Mouse (Mus musculus): ENCODE results near the gene Actbl2. TPM values are rescaled to one million over a fixed set of nuclear protein-coding genes. Genes with fewer than 3 reads are reported as not detected.

Gene Actbl2
- polyA plus RNA-seq (2016; fragmentation: Nextera tagmentation; extraction: Ambion mirVana) = not detected in 2 replicates

DNA sequence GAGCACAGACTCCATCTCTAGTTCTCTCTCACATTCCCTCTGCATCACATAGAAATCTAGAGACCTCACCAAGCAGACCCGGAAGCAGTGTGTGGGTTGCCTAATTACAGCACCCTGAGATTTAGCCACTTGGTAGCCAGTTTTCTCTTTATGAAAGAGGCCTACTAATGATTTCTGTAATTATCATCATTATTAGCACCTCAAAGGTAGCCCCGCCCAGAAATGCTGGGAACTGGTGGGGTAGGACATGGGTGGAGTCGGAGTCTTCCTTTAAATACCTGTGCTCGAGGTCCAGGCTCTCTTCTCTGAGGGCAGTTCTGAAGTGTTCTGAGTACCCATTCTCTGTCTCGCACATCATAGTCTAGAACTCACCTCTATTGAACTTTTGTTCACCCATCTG, at the start of gene Actbl2:
Gene Actbl2 (plus strand): TSS at position 301 of the 400 bp plus-strand sequence.
- Histone ChIP-seq H3K4me3 (no peak within 1 kb of the TSS), H3K36me3 (replicated peaks) (no peaks in the 10 kb centered on the region), H3K27ac (no peak within 1 kb of the TSS), H3K9me3 (no peaks in the 10 kb centered on the region), H3K27me3 (ENCODE audit: poor library complexity, severe bottlenecking) (no peaks in the 10 kb centered on the region), H3K4me1 (peaks cover 10% of the 10 kb centered on the region)
- WGBS = 93% methylated on average over 5 of the region's 5 CpGs
- DNase-seq (ENCODE audit: extremely low spot score, low spot score) = no peak

DNA sequence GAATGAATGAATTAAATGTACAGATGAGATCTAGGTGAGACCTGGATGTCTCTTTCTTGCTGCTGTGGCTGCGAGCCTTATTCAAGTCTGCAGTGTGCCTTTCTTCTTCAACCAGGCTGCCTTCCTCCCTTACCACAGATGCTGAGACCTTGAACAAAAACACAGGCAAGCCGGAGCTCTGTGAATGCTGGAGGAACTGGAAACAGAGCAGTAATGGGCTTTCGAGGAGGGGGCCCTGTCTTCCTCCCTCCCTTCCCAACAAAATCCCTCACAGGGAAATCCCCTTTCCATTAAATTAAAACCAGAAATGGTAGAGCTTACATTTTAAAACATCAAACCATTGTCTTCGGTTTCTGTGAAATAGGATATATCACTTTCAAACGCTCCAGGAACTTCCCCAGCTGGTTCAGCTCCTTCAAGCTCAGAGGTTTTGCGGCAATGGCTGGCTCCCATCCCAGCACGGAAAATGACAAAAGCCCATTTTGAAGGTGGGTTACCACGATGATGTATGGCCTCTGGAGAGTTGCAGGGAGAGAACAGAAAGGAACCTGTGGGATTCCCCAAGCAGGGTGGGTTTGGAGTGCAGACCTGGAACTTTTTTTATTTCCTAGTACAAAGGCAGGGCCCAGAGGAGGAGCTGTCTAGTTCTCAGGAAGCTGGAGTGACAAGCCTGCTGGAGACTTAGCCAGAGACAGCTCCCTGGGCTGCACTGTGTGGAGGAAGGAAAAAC, 44.0 kb upstream of the Actbl2 start:
- 59% methylated on average over 8 of the region's 8 CpGs for WGBS
- Histone ChIP-seq H3K4me3 (no peak overlapping the region), H3K9me3 (no peaks in the 10 kb centered on the region), H3K27me3 (ENCODE audit: poor library complexity, severe bottlenecking) (no peaks in the 10 kb centered on the region), H3K36me3 (replicated peaks) (no peaks in the 10 kb centered on the region), H3K4me1 (peaks cover 6% of the 10 kb centered on the region; the same call in 1 of the 2 replicates), H3K27ac (peak overlapping the region; percentile 53; the same call in 1 of the 2 replicates)
- no peak for DNase-seq (ENCODE audit: extremely low spot score, low spot score)

DNA sequence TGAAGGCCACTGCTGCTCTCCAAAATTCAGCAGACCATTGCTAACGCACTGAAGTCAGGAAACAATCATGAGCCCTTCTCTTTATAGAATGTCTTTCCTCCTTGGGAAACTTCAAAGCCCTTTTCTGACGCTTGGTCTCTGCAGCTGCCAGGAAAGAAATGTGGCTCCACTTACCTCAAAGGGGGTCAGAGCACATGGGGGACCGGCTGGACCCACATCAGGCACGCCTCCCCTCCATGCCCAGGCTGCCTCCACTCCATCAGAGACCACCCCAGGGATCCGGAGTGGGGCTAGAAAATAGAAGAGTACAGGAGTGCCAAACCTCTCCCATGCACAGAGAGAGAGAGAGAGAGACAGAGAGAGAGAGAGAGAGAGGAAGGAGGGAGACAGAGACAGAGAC, 26.0 kb upstream of the Actbl2 start:
- DNase-seq (ENCODE audit: extremely low spot score, low spot score) = no peak
- H3K4me3 ChIP-seq = no peak overlapping the region
- 43% methylated on average over 5 of the region's 5 CpGs for WGBS

DNA sequence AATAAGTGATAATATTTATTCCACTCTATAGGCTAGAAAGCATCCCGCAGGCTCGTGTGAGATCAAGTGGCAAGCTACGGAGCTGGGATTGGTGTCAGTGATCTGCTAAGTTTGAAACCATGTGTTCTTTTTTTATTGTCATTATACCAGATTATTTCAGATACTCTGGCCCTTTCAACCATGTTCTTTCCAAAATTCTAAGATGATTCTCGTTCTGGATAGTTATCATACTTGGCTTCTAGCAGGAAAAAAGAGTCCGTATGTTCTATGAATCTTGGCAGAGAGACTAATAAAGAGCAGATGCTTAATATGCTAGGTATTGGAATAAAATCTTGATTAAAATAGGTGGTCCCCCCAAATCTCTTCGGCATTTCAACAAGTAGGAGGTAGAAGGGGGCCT, 25.3 kb upstream of the Actbl2 start:
- Histone ChIP-seq H3K36me3 (replicated peaks) (no peaks in the 10 kb centered on the region), H3K27ac (no peak overlapping the region), H3K27me3 (ENCODE audit: poor library complexity, severe bottlenecking) (no peaks in the 10 kb centered on the region), H3K4me3 (no peak overlapping the region), H3K4me1 (peaks cover 7% of the 10 kb centered on the region), H3K9me3 (no peaks in the 10 kb centered on the region)
- 89% methylated on average over 6 of the region's 6 CpGs for WGBS
- DNase-seq (ENCODE audit: extremely low spot score, low spot score) = no peak

More for the DNA sequence above, 26.0 kb upstream of the Actbl2 start:
- peaks cover 7% of the 10 kb centered on the region for H3K4me1 ChIP-seq
- 0 out of 2 replicates have a peak overlapping the region, but pooled peaks have one; percentile 25 for H3K27ac ChIP-seq
- H3K9me3 ChIP-seq = no peaks in the 10 kb centered on the region
- no peaks in the 10 kb centered on the region for H3K36me3 ChIP-seq (replicated peaks)
- H3K27me3 ChIP-seq (ENCODE audit: poor library complexity, severe bottlenecking) = no peaks in the 10 kb centered on the region

DNA sequence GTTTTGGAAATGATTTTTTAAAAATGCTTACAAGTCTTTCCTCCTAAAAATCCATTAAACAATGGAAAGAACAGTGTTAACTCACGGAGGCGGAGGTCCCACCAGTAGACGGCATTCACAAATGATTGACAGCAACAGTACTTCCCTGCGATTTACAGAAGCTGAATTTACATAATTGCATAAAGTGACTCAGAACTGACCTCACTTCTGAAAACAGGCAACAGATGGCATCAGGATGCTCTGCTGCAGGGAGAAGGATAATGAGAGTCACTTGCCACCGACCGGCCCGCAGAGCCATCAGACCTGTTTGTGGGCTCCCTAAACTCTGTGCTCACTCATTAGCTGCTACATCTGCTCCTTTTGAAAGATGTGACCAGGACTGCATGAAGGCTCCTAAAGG, 22.4 kb upstream of the Actbl2 start:
- Histone ChIP-seq H3K4me3 (no peak overlapping the region), H3K9me3 (no peaks in the 10 kb centered on the region), H3K27ac (no peak overlapping the region), H3K4me1 (peaks cover 14% of the 10 kb centered on the region), H3K27me3 (ENCODE audit: poor library complexity, severe bottlenecking) (no peaks in the 10 kb centered on the region), H3K36me3 (replicated peaks) (no peaks in the 10 kb centered on the region)
- DNase-seq (ENCODE audit: extremely low spot score, low spot score) = no peak
- WGBS = 85% methylated on average over 7 of the region's 7 CpGs

DNA sequence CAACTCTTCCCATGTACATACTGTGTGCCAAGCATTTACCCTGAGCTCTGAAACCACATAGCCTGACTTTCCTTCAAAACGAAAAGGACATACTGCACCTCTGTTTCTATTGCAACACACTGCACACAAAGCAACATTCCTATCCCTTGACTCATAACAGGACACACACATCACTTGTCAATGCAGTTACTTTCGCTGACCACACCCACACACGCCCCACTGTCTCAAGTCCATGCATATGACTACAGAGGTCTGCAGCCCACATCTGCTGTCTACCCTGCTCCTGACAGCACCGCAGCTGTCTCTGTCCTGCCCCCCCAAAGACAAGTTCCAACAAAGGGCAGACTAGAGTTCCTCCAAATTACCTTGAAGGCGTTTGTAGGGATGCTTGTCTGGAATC, 21.5 kb upstream of the Actbl2 start:
- Histone ChIP-seq H3K4me1 (peaks cover 14% of the 10 kb centered on the region), H3K36me3 (replicated peaks) (no peaks in the 10 kb centered on the region), H3K4me3 (no peak overlapping the region), H3K9me3 (no peaks in the 10 kb centered on the region), H3K27me3 (ENCODE audit: poor library complexity, severe bottlenecking) (no peaks in the 10 kb centered on the region), H3K27ac (no peak overlapping the region)
- WGBS = 90% methylated on average over 5 of the region's 5 CpGs
- DNase-seq (ENCODE audit: extremely low spot score, low spot score) = no peak

DNA sequence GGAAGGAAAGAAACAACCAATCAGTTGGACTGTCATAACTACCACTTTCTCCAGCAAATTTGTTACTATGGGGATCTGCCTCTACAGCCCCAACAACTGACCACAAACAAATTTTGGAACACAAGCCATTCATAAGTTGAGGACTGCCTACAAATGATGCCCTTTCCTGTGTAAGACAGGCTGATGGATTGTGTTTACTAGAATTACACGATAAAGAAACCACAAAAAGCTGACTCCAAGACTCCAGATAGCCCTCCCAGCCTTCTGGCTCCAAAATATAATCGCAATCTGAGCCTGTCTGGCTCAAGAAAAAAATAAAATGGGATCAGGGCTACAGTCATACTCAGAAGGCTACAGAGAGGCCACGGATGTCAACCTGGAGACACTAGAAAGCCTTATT, 20.2 kb upstream of the Actbl2 start:
- no peaks in the 10 kb centered on the region for H3K27me3 ChIP-seq (ENCODE audit: poor library complexity, severe bottlenecking)
- H3K27ac ChIP-seq = no peak overlapping the region
- WGBS = 86% methylated on average over 3 of the region's 3 CpGs
- no peak overlapping the region for H3K4me3 ChIP-seq
- no peaks in the 10 kb centered on the region for H3K36me3 ChIP-seq (replicated peaks)
- H3K4me1 ChIP-seq = 0 out of 2 replicates have a peak, but pooled peaks cover 7% of the 10 kb centered on the region
- no peaks in the 10 kb centered on the region for H3K9me3 ChIP-seq
- DNase-seq (ENCODE audit: extremely low spot score, low spot score) = no peak

DNA sequence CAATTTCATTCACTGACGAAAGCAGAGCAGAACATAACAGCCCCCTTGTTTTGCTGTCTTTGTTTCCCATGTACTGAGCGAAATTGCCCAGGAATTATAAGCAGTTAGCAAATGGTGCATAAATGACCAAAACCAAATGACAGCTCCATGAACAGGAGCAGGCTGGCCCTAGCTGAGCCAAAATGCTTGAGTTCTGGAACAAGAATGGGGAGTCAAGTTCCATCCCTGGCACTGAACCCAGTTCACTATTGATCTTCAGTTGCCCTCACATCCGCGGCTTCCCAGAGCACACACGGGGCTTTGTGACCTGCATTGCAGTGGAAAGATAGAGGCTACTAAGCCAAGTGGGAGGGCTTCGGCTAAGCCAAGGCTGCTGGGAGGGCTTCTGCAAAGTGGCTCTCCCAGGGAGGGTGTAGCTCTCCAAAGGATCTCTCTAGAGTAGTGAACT, 19.1 kb upstream of the Actbl2 start:
- no peak for DNase-seq (ENCODE audit: extremely low spot score, low spot score)
- no peaks in the 10 kb centered on the region for H3K27me3 ChIP-seq (ENCODE audit: poor library complexity, severe bottlenecking)
- 83% methylated on average over 6 of the region's 6 CpGs for WGBS
- peaks cover 4% of the 10 kb centered on the region; the same call in 1 of the 2 replicates for H3K9me3 ChIP-seq
- 0 out of 2 replicates have a peak, but pooled peaks cover 7% of the 10 kb centered on the region for H3K4me1 ChIP-seq
- no peak overlapping the region for H3K4me3 ChIP-seq
- H3K36me3 ChIP-seq (replicated peaks) = no peaks in the 10 kb centered on the region
- H3K27ac ChIP-seq = no peak overlapping the region

DNA sequence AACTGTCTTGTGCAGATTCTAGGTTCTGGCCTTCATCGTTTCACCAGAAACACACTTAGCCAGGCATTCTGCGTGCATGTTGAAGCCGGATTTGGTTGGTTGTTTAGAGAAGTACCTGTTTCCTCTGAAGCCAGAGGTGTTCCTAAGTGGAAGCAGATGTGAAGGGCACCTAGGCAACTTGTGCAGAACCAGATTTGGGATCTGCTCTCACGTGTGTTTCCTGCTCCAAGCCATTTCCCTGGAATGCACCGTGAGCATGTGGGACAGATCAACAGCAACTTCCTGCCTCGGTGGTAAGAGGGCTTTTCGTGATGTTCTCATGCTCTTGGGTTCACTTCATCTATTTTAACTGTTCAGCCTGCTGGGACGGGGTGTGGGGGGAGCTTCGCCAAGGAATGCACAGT, 18.4 kb upstream of the Actbl2 start:
- Histone ChIP-seq H3K27me3 (ENCODE audit: poor library complexity, severe bottlenecking) (no peaks in the 10 kb centered on the region), H3K4me1 (0 out of 2 replicates have a peak, but pooled peaks cover 7% of the 10 kb centered on the region), H3K9me3 (peaks cover 4% of the 10 kb centered on the region; the same call in 1 of the 2 replicates), H3K4me3 (no peak overlapping the region), H3K27ac (no peak overlapping the region), H3K36me3 (replicated peaks) (no peaks in the 10 kb centered on the region)
- 77% methylated on average over 9 of the region's 9 CpGs for WGBS
- no peak for DNase-seq (ENCODE audit: extremely low spot score, low spot score)

DNA sequence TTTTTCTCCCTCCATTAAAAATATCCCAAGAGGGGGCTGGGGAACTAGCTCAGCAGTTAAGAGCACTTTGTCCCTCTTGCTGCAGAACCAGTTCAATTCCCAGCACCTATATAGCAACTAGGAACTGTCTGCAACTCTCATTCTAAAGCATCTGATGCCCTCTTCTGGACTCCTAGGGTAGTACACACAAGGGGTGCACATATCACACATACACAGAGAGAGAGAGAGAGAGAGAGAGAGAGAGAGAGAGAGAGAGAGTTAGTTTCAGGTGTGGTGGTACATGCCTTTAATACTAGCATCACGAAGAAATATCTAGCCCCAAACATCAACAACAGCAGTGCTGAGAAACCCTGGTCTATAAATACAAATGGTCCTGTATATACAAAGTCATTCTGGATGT, 17.5 kb upstream of the Actbl2 start:
- WGBS = 87% methylated on average over 1 of the region's 1 CpGs
- no peak overlapping the region for H3K4me3 ChIP-seq

DNA sequence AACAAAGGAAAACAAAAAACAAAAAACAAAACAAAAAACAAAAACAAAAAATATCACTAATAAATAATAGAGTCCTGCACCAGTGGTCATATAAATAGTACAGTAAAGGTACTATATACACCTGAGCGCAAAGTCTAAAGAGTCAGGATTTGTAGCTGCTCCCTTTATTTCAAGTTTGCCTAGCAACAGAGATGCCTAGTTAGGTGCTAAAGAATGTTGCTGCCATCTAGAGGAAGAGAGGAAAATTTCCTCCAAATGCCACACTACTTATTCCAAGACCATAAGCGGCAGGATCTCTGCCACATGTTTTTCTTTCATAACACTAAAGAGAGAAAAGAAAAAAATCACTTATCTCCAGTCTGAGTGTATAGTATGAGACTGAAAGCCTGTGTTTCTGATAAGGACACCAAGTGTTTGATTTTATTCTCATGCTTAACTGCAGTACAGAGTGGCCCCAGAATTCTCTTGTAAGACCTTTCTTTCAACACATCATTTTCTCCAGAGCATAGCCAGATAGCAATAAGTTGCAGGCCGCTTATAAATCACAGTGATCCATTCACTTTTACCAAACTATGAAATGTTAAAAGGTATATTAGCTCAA, 16.8 kb upstream of the Actbl2 start:
- Histone ChIP-seq H3K9me3 (peaks cover 4% of the 10 kb centered on the region; the same call in 1 of the 2 replicates), H3K27ac (no peak overlapping the region), H3K36me3 (replicated peaks) (no peaks in the 10 kb centered on the region), H3K4me3 (no peak overlapping the region), H3K27me3 (ENCODE audit: poor library complexity, severe bottlenecking) (no peaks in the 10 kb centered on the region), H3K4me1 (0 out of 2 replicates have a peak, but pooled peaks cover 7% of the 10 kb centered on the region)
- WGBS = 63% methylated on average over 3 of the region's 3 CpGs
- no peak for DNase-seq (ENCODE audit: extremely low spot score, low spot score)

More for the DNA sequence above, 17.5 kb upstream of the Actbl2 start:
- Histone ChIP-seq H3K4me1 (0 out of 2 replicates have a peak, but pooled peaks cover 7% of the 10 kb centered on the region), H3K9me3 (peaks cover 4% of the 10 kb centered on the region; the same call in 1 of the 2 replicates), H3K27ac (no peak overlapping the region), H3K36me3 (replicated peaks) (no peaks in the 10 kb centered on the region), H3K27me3 (ENCODE audit: poor library complexity, severe bottlenecking) (no peaks in the 10 kb centered on the region)
- no peak for DNase-seq (ENCODE audit: extremely low spot score, low spot score)

DNA sequence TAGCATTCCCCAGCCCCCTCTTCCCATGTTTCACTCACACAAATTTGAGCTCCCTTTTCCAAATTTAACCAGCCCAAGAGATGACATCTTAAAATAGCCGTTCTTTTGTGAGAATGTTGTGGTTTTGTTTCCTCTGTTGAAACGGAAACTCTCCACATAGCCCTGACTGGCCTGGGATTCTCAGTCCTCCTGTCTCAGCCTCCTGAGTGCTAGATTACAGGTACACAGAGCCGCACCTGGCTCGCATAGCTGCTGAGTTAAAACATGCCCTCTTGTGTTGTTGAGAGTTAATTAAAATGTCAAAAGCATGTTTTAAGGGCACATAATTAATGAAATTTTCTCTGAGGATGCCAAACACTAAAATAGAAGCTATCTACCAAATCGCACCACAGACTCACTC, 3.7 kb upstream of the Actbl2 start:
- DNase-seq (ENCODE audit: extremely low spot score, low spot score) = no peak
- Histone ChIP-seq H3K27me3 (ENCODE audit: poor library complexity, severe bottlenecking) (no peaks in the 10 kb centered on the region), H3K4me3 (no peak overlapping the region), H3K27ac (no peak overlapping the region), H3K36me3 (replicated peaks) (no peaks in the 10 kb centered on the region), H3K9me3 (no peaks in the 10 kb centered on the region), H3K4me1 (no peaks in the 10 kb centered on the region)
- WGBS = 91% methylated on average over 5 of the region's 5 CpGs

DNA sequence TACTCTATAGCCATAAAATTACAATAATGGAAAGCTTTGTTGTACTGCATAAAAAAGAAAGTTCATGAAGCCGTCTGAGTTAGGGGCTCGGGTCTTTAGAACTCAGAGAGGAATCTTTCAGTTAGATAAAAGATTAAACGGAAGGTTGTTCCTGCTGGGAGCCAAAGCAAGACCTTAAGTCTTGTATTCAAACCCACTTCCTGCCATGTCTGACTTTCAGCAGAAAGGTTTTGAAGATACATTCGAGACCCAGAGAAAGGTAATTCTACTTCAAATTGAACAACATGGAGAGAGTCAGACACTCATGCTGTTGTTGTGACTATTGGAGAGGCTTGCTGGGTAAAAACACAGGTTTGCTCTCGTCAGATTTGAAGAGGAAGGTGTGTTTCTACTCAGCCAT, 3.0 kb upstream of the Actbl2 start:
- Histone ChIP-seq H3K36me3 (replicated peaks) (no peaks in the 10 kb centered on the region), H3K27ac (no peak overlapping the region), H3K27me3 (ENCODE audit: poor library complexity, severe bottlenecking) (no peaks in the 10 kb centered on the region), H3K4me1 (no peaks in the 10 kb centered on the region), H3K4me3 (no peak overlapping the region), H3K9me3 (no peaks in the 10 kb centered on the region)
- no peak for DNase-seq (ENCODE audit: extremely low spot score, low spot score)
- WGBS = 79% methylated on average over 5 of the region's 5 CpGs
